Mouse (Mus musculus): ENCODE data around the gene Il5. TPM values are rescaled to one million over a fixed set of nuclear protein-coding genes. Genes with fewer than 3 reads are reported as not detected.

The Il5 gene
- polyA plus RNA-seq, 1 experiment from 2014 or later: not detected

DNA sequence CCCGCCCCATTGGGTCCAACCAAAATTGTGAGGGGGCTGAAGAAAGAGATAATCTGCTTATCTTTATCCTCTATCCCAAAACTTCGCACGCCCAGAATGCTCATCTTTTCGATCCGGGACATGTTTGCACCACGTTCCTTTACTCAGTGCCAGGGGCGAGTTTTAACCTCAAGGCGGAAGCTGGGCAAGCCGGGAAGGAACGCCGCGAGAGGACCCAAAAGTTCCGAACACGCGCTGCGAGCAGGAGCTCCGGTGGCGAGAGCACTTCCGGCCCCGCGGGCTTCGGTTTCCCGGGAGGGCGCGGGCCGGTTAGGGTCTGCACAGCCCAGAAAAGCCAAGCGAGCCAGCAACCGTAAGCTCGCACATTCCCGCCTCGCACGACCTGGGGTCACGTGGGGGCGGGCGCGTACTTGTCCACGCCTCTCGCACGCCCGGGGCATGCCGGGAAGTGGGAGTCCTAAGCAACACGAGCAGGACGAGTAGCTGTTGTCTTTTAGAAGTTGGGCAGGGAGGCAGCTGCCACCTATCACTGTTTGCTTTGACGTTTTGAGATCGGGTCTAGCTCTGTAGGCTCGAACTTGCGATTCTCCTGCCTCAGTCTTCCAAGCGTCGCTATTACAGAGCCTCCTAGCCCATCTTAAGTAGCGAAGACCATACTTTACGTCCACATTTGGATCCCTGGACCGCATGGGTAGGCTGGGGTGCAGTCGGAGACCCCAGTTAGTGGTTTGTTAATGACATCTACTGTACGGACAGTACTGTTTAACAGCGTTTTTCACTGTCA lies 13.5 kb upstream of the Il5 start, which contains the start of gene Rad50:
Gene Rad50, minus strand, starts transcription at position 386 of the 784 bp plus-strand sequence.
- 4% methylated on average over 51 of the region's 55 CpGs for WGBS
- Histone ChIP-seq H3K27me3 (ENCODE audit: insufficient read depth, low read length) (no peaks in the 10 kb centered on the region), H3K9me3 (ENCODE audit: low read length) (no peaks in the 10 kb centered on the region), H3K4me2 (replicated peaks; ENCODE audit: low read depth, low read length) (peak within 1 kb of the TSS; percentile 82), H3K4me3 (ENCODE audit: low read length) (peak within 1 kb of the TSS; percentile 82), H3K4me1 (ENCODE audit: insufficient read depth, low read length) (peaks cover 5% of the 10 kb centered on the region; the same call in 1 of the 2 replicates), H3K9ac (replicated peaks; ENCODE audit: low read length) (peak within 1 kb of the TSS; percentile 90), H3K36me3 (ENCODE audit: insufficient read depth, low read length) (no peaks in the 10 kb centered on the region), H3K27ac (ENCODE audit: low read length) (peak within 1 kb of the TSS; percentile 91)
- ATAC-seq (ENCODE audit: low FRiP score, low TSS enrichment): peak; percentile 98

DNA sequence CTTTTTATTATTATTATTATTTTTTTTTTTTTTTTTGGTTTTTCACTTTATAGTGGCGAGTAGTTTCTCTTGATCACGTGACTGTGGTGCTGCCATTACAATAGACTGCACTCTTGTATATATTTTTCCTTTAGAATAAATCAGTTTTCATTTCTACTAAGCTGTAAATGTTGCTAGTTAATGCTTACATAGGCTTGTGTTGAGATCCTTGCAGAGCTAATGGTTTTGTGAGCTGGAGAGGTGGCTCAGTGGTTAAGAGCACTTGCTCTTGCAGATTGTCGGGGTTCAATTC lies 12.9 kb upstream of the Il5 start:
- Histone ChIP-seq H3K4me3 (ENCODE audit: low read length) (peak overlapping the region; percentile 82), H3K9me3 (ENCODE audit: low read length) (no peaks in the 10 kb centered on the region), H3K4me2 (replicated peaks; ENCODE audit: low read depth, low read length) (peak overlapping the region; percentile 82), H3K4me1 (ENCODE audit: insufficient read depth, low read length) (peaks cover 5% of the 10 kb centered on the region; the same call in 1 of the 2 replicates), H3K27ac (ENCODE audit: low read length) (no peak overlapping the region), H3K36me3 (ENCODE audit: insufficient read depth, low read length) (no peaks in the 10 kb centered on the region), H3K27me3 (ENCODE audit: insufficient read depth, low read length) (no peaks in the 10 kb centered on the region), H3K9ac (replicated peaks; ENCODE audit: low read length) (peak overlapping the region; percentile 90; the same call in 1 of the 2 replicates)
- WGBS: 84% methylated on average over 3 of the region's 3 CpGs
- ATAC-seq (ENCODE audit: low FRiP score, low TSS enrichment): no peak

DNA sequence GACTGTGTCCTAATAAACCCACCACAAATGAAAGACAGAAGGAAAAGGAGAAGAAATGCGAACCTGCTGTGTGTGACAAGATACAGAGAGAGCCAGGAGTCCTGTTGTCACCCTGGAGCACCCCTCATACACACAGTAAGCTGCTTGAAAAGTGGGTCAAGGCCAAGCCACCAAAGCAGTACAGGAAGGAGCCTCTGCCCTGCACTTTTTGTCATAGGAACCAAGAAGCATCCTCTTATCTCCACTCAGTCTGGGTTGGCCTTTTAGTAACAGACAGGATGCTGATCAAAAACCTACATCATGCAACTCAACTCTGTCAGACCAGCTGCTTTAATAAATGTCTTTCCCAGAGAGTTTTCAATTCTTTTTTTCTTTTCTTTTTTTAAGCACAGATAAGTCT lies 893 bp upstream of the Il5 start:
- WGBS: 74% methylated on average over 1 of the region's 1 CpGs
- Histone ChIP-seq H3K27me3 (ENCODE audit: insufficient read depth, low read length) (no peaks in the 10 kb centered on the region), H3K27ac (ENCODE audit: low read length) (no peak overlapping the region), H3K9me3 (ENCODE audit: low read length) (no peaks in the 10 kb centered on the region), H3K36me3 (ENCODE audit: insufficient read depth, low read length) (no peaks in the 10 kb centered on the region), H3K9ac (replicated peaks; ENCODE audit: low read length) (no peak overlapping the region), H3K4me3 (ENCODE audit: low read length) (no peak overlapping the region), H3K4me2 (replicated peaks; ENCODE audit: low read depth, low read length) (no peak overlapping the region), H3K4me1 (ENCODE audit: insufficient read depth, low read length) (no peaks in the 10 kb centered on the region)
- ATAC-seq (ENCODE audit: low FRiP score, low TSS enrichment): no peak

DNA sequence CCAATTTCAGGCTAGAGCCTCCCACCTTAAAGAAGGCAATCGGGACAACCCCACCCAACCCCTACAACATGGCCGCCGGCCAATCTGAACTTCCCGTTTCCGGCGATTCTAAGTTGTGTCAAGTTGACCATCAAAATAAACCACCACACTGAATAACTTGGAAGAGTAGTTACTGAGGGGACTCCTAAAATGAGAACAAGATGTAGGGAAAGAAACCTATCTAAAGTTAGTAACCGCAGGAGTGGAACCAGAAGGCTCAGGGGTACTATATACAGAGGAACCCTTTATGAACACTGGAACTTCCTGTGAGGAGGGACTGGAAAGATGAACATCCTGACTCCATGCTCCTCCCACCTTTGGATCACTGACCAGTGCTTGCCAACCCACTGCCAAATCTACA lies 10.9 kb downstream of the Il5 start:
- Histone ChIP-seq H3K4me1 (ENCODE audit: insufficient read depth, low read length) (no peaks in the 10 kb centered on the region), H3K9me3 (ENCODE audit: low read length) (no peaks in the 10 kb centered on the region), H3K36me3 (ENCODE audit: insufficient read depth, low read length) (no peaks in the 10 kb centered on the region), H3K27ac (ENCODE audit: low read length) (no peak overlapping the region), H3K4me3 (ENCODE audit: low read length) (no peak overlapping the region), H3K9ac (replicated peaks; ENCODE audit: low read length) (no peak overlapping the region), H3K27me3 (ENCODE audit: insufficient read depth, low read length) (no peaks in the 10 kb centered on the region), H3K4me2 (replicated peaks; ENCODE audit: low read depth, low read length) (no peak overlapping the region)
- WGBS: 97% methylated on average over 7 of the region's 7 CpGs
- no peak for ATAC-seq (ENCODE audit: low FRiP score, low TSS enrichment)

DNA sequence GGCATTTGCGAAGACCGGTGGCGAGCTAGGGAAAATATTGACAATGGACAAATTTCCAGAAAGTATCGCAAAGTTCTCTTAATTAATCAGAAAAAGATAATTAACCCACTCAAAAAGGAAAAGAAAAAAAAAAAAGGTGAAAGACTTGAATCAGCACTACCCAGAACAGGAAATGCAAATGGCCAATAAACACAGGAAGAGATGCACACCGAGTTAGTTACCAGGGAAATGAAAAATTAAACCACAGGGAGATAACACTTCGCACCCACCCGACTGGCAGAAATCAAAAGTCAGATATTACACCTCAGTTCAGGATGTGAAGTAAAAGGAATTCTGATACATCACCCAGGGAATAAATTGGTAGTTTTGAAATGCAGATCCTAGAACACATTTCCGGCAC lies 11.7 kb downstream of the Il5 start:
- ATAC-seq (ENCODE audit: low FRiP score, low TSS enrichment): no peak
- WGBS: 85% methylated on average over 8 of the region's 8 CpGs
- no peaks in the 10 kb centered on the region for H3K36me3 ChIP-seq (ENCODE audit: insufficient read depth, low read length)
- H3K4me1 ChIP-seq (ENCODE audit: insufficient read depth, low read length): no peaks in the 10 kb centered on the region
- no peak overlapping the region for H3K9ac ChIP-seq (replicated peaks; ENCODE audit: low read length)
- H3K27ac ChIP-seq (ENCODE audit: low read length): no peak overlapping the region
- H3K9me3 ChIP-seq (ENCODE audit: low read length): no peaks in the 10 kb centered on the region
- H3K4me3 ChIP-seq (ENCODE audit: low read length): no peak overlapping the region
- H3K4me2 ChIP-seq (replicated peaks; ENCODE audit: low read depth, low read length): no peak overlapping the region
- H3K27me3 ChIP-seq (ENCODE audit: insufficient read depth, low read length): no peaks in the 10 kb centered on the region

DNA sequence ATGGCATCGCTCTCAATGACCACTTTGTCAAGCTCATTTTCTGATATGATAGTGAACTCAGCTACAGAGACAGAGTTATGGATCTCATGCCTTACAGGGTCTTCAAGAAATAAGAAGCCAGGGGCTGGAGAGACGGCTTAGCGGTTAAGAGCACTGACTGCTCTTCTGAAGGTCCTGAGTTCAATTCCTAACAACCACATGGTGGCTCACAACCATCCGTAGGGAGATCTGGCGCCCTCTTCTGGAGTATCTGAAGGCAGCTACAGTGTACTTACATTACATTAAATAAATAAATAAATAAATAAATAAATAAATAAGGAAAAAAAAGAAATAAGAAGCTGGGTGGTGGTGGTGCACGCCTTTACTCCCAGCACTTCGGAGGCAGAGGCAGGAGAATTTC lies 13.2 kb downstream of the Il5 start:
- no peak overlapping the region for H3K4me2 ChIP-seq (replicated peaks; ENCODE audit: low read depth, low read length)
- no peaks in the 10 kb centered on the region for H3K36me3 ChIP-seq (ENCODE audit: insufficient read depth, low read length)
- ATAC-seq (ENCODE audit: low FRiP score, low TSS enrichment): no peak
- H3K27ac ChIP-seq (ENCODE audit: low read length): no peak overlapping the region
- 87% methylated on average over 7 of the region's 7 CpGs for WGBS
- H3K4me3 ChIP-seq (ENCODE audit: low read length): no peak overlapping the region
- H3K9me3 ChIP-seq (ENCODE audit: low read length): no peaks in the 10 kb centered on the region
- H3K27me3 ChIP-seq (ENCODE audit: insufficient read depth, low read length): no peaks in the 10 kb centered on the region
- H3K4me1 ChIP-seq (ENCODE audit: insufficient read depth, low read length): no peaks in the 10 kb centered on the region
- no peak overlapping the region for H3K9ac ChIP-seq (replicated peaks; ENCODE audit: low read length)

DNA sequence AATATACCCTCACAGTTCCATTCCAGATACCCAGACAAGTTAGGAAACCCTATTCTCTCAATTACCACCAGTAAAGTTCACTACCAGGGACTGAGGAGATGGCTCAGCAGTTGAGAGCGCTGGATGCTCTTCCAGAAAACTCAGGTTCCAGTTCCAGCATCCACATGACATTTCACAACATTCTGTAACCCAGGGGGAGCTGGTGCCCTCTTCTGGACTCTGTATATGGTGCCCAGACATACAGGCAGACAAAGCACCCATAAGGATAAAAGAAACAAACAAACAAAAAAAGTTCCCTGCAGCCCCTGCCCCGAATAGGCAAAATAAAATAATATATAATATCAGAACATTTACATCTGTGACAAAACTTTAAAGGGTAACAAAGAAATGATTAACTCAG lies 13.8 kb downstream of the Il5 start:
- no peak overlapping the region for H3K9ac ChIP-seq (replicated peaks; ENCODE audit: low read length)
- WGBS: 67% methylated on average over 2 of the region's 2 CpGs
- no peak overlapping the region for H3K4me2 ChIP-seq (replicated peaks; ENCODE audit: low read depth, low read length)
- no peaks in the 10 kb centered on the region for H3K4me1 ChIP-seq (ENCODE audit: insufficient read depth, low read length)
- H3K4me3 ChIP-seq (ENCODE audit: low read length): no peak overlapping the region
- H3K9me3 ChIP-seq (ENCODE audit: low read length): no peaks in the 10 kb centered on the region
- H3K27me3 ChIP-seq (ENCODE audit: insufficient read depth, low read length): no peaks in the 10 kb centered on the region
- H3K27ac ChIP-seq (ENCODE audit: low read length): no peak overlapping the region
- ATAC-seq (ENCODE audit: low FRiP score, low TSS enrichment): no peak
- no peaks in the 10 kb centered on the region for H3K36me3 ChIP-seq (ENCODE audit: insufficient read depth, low read length)

DNA sequence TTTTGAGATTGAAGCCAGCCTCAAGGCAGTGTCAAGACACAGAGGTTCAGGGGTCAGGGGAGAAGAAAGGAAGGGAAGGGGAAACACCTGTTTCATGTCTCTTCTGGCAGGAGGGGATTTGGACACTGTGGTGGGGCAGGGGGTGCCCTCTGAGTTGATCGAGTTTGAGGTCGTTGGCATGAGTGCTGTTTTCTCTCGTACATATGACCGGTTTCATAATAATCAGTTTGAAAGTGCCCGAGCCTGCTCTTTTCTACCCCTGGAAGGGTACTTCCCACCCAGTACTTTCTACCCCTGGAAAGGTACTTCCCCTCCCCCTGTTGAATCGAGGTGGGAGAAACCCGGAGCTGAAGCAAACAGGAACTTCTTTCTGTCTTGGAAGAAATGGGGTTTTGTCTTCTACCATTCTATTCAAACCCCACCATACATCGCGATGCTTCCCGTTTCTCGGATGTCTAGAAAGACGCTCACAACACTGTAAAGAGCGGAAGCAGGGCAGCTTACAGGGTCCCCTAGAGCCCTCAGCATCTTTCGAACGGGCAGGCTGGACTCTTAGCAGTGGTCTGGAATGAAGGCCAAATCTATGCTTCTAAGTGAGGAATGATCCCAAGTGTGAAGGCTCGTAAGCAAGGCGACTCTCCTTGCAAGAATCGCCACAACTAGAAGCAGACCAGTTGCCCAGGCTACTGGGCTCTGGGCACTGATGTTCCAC lies 14.5 kb downstream of the Il5 start:
- no peak for ATAC-seq (ENCODE audit: low FRiP score, low TSS enrichment)
- Histone ChIP-seq H3K9ac (replicated peaks; ENCODE audit: low read length) (no peak overlapping the region), H3K27me3 (ENCODE audit: insufficient read depth, low read length) (no peaks in the 10 kb centered on the region), H3K4me2 (replicated peaks; ENCODE audit: low read depth, low read length) (no peak overlapping the region), H3K9me3 (ENCODE audit: low read length) (no peaks in the 10 kb centered on the region), H3K4me1 (ENCODE audit: insufficient read depth, low read length) (no peaks in the 10 kb centered on the region), H3K36me3 (ENCODE audit: insufficient read depth, low read length) (no peaks in the 10 kb centered on the region), H3K27ac (ENCODE audit: low read length) (no peak overlapping the region), H3K4me3 (ENCODE audit: low read length) (no peak overlapping the region)
- WGBS: 73% methylated on average over 18 of the region's 18 CpGs

DNA sequence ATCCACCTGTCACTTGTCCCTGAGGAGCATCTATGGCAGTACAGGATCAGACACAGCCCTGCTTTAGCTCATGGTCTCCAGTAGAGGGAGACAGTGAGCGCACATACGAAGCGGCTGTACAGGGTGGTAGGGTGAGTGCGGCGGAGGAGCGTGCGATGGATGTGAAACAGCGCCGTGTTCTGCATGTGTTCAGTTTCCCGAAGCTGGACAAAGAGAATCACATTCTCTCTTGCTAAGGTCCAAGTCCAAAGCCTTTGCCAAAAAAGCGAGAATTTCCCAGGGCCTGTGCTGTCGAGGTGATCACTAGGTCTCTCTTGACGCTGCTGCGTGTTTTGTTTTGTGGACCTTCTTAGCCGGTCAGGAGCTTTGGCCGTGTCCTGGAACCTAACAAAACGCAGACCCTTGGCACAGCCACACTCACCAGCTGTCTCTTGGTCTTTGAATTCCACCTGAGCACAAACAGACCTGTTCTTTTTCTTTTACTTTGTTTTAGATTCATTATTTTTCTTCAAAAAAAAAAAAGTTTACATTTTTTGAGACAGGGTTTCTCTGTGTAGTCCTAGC lies 15.2 kb downstream of the Il5 start:
- 22% methylated on average over 17 of the region's 17 CpGs for WGBS
- H3K4me1 ChIP-seq (ENCODE audit: insufficient read depth, low read length): no peaks in the 10 kb centered on the region
- peak overlapping the region; percentile 20 for H3K4me3 ChIP-seq (ENCODE audit: low read length)
- peak; percentile 88 for ATAC-seq (ENCODE audit: low FRiP score, low TSS enrichment)
- H3K9me3 ChIP-seq (ENCODE audit: low read length): no peaks in the 10 kb centered on the region
- peak overlapping the region; percentile 29; the same call in 1 of the 2 replicates for H3K9ac ChIP-seq (replicated peaks; ENCODE audit: low read length)
- peak overlapping the region; percentile 52 for H3K4me2 ChIP-seq (replicated peaks; ENCODE audit: low read depth, low read length)
- H3K27ac ChIP-seq (ENCODE audit: low read length): no peak overlapping the region
- no peaks in the 10 kb centered on the region for H3K27me3 ChIP-seq (ENCODE audit: insufficient read depth, low read length)
- no peaks in the 10 kb centered on the region for H3K36me3 ChIP-seq (ENCODE audit: insufficient read depth, low read length)
